Comparison of ENCODE assay signal across 25 mouse cellular contexts in genomic region chr11:95924215-95924614, GRCm38 (mm10). TPM values are rescaled to one million over a fixed set of nuclear protein-coding genes. Genes with fewer than 3 reads are reported as not detected.
"Had no signal": no experiment of that assay in that cellular context is flagged by ENCODE, and none has a peak within 500 bp of the region (broad histone marks: within the 10 kb centered on the region; RNA-seq: fewer than 3 reads in every experiment).

No protein-coding gene starts in this region.

- H3K4me1 ChIP-seq: liver, embryonic 13.5 days; megakaryocyte, embryonic 14.5 days had no signal

- H3K27ac ChIP-seq: kidney, postnatal 0 days; layer of hippocampus, adult 2 months; liver, embryonic 13.5 days; midbrain, embryonic 10.5 days; midbrain, embryonic 13.5 days; stomach, postnatal 0 days had no signal

- H3K4me3 ChIP-seq: layer of hippocampus, adult 2 months; liver, embryonic 13.5 days; megakaryocyte, embryonic 14.5 days; midbrain, embryonic 10.5 days; midbrain, embryonic 13.5 days had no signal

- ATAC-seq: lung, postnatal 0 days; midbrain, embryonic 13.5 days; midbrain, embryonic 16.5 days had no signal

- H3K4me2 ChIP-seq: liver, embryonic 13.5 days; lung, embryonic 14.5 days; midbrain, embryonic 13.5 days had no signal

- DNase-seq: kidney, postnatal 25 days; layer of hippocampus, adult 9-11 months; liver, embryonic 13.5 days; lung, embryonic 14.5 days; lung, postnatal 36 days; thymus, adult 2 months; thymus, postnatal 14 days; thymus, postnatal 4 days had no signal

- H3K36me3 ChIP-seq: liver, embryonic 13.5 days; midbrain, embryonic 10.5 days; midbrain, embryonic 13.5 days had no signal

- H3K9ac ChIP-seq: liver, embryonic 13.5 days; lung, embryonic 14.5 days; midbrain, embryonic 13.5 days had no signal

RNA-seq across cellular contexts. Expression of gene B4galnt2, which starts 9.5 kb away (rescaled TPM):
- total RNA-seq: layer of hippocampus, adult 2 months; layer of hippocampus, postnatal 25 days; left cerebral cortex, adult 18-20 months; left cerebral cortex, postnatal 10 days; left cerebral cortex, postnatal 36 days had no signal
- polyA plus RNA-seq: limb, embryonic 11.5 days; limb, embryonic 14.5 days; liver, adult 2 months; lung, postnatal 0 days; midbrain, embryonic 13.5 days; midbrain, embryonic 16.5 days; neural tube, embryonic 11.5 days; neural tube, embryonic 14.5 days; thymus, adult 2 months had no signal
